Mouse (Mus musculus): ENCODE results near the gene Ubr4.
"Not testable (repeated sequence)": the region's sequence is repeated elsewhere in the genome, so short reads cannot be mapped to it uniquely, and the experiment has no call there.

The Ubr4 gene

DNA sequence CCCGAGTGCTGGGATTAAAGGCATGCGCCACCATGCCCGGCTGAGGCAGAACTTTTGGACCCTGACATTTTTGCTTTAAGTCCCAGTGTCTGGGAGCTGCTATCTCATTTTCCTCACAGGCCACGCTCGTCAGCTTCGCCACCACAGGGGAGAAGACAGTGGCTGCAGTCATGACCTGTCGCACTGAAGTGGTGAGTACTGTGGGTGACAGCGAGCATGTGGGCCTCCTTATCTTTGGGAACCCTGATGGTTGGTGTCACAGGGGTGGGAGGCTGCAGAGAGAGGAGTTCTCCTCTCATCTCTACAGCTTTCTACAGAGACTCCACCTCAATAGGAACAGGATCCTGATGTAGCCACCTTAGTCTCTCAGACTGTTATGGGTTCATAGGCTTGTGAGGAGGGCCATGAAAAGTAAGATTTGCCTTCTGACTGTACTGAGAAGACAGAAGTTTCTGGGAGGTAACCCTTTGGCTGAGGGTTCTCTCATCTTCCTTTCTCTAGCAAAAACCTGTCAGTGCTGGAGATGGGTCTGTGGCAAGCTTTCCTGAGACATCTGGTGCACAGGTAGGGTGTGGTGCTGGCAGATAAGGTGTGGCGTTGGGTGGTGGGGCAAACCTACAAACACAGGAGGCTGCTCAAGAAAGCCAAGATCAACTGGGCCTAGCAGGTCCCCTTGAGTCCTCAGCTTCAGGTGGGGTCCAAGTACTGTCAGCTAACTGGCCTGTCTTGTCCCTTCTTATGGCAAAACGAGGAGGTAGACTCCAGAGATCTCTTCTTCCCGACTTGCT lies 8.5 kb downstream of the Ubr4 start:
- no peak for DNase-seq

DNA sequence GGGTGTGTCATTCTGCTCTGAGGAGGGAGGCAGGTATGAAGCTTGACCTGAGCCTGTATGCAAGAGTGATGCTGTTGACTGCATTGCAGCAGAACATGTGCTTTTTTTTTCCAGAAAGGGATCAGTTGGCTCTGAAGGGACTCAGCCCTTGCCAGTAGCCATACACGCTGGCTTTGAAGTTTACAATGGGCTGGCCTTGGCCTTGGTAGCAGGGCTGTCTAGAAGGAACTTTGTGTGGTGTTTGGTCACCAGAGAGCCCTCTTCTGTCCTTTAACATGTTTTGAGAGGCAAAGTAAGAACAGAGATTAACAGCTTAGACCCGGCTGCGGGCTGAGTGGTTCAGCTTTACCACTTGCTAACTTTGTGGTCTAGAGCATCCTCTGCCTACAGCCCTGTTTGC lies 14.9 kb downstream of the Ubr4 start:
- no peak for DNase-seq

- DNase-seq = no peak
Observed at GRCm38 (mm10) chr4:139368038-139368437, 15.6 kb downstream of the Ubr4 start.

- DNase-seq = no peak
Observed at GRCm38 (mm10) chr4:139373130-139373529, 20.7 kb downstream of the Ubr4 start.

DNA sequence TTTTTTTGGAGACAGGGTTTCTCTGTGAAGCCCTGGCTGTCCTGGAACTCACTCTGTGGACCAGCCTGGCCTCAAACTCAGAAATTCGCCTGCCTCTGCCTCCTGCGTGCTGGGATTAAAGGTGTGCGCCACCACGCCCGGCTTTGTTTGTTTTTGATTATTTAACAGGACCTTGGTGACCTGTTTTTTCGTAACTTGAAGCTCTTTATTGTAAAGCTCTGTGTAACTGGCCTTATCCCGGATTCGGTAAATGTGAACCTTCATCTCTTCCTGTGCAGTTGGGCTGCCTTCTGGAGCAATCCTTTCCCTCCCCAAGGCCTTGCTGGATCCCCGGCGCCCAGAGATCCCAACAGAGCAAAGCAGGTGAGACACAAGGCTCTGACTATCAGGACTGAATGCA lies 21.1 kb downstream of the Ubr4 start:
- no peak for DNase-seq

- no peak for DNase-seq
Observed at GRCm38 (mm10) chr4:139379719-139380118, 27.3 kb downstream of the Ubr4 start.

DNA sequence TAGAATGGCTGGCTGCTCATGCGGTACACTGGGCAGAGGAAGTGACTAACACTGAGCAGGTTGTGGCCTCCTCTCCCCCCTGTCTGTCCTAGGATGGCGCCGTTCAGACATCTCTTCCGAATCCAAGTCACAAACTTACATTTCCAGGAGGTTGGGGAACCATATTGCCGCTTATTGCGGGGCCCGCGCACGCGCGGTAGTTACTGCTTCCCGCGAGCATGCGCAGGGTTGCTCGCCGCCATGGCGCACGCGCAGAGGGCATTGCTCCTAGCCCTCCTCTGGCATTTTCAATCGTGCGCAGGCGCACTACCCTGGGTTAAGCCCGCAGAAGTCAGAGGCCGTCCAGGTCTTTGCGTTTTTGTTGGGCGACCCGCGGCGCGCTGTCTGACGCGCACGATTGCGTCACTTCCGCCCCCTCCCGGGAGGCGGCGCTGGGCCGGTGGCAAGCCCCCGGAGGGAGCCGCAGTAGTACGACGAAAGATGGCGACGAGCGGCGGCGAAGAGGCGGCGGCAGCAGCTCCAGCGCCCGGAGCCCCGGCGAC lies 27.9 kb downstream of the Ubr4 start:
- DNase-seq = peak; percentile 100

DNA sequence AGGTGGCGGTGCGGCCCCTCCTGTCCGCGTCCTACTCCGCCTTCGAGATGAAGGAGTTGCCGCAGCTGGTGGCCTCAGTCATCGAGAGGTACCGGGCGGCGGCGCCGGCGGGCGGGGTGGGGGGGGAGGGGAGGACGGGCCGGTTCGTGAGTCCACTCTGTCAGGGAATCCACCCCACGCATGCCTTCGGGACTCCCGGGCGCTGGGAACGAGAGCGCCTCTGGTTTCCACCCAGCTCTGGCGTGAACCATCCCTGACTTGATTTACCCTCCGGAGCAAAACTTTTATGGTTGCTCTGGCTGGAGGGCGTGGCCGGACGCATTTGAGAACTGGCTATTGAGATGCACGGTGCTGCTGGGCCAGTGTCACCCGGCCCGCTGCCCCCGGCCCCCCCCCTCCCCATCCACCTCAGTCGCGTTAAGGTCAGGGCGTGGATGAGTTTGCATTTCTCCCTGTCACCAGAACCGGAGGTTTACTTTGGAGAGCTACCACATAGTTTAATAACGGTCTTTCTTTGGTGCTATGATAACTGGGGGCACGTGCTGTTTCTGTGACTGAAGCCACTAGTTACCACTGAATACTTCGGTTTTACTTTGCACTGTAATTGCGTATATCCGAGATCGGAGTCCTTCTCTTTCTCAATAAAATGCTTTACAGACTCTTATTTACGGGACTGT lies 28.5 kb downstream of the Ubr4 start:
- no peak for DNase-seq

- no peak for DNase-seq
Observed at GRCm38 (mm10) chr4:139381452-139381845, 29.0 kb downstream of the Ubr4 start.

- no peak for DNase-seq
Observed at GRCm38 (mm10) chr4:139382231-139382630, 29.8 kb downstream of the Ubr4 start.

DNA sequence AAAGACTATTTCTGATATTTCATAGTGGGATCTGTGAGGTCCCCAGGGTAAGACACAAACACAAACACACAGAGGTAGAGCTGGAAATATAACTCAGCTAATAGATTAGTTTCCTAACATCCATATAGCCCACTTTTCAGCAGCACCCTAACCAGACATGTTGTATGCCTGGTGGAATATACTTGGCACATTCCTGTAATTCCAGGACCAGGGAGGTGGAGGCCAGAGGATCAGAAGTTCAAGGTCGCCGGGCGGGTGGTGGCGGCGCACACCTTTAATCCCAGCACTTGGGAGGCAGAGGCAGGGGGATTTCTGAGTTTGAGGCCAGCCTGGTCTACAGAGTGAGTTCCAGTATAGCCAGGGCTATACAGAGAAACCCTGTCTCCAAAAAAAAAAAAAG lies 33.4 kb downstream of the Ubr4 start:
- not testable (repeated sequence) for DNase-seq

DNA sequence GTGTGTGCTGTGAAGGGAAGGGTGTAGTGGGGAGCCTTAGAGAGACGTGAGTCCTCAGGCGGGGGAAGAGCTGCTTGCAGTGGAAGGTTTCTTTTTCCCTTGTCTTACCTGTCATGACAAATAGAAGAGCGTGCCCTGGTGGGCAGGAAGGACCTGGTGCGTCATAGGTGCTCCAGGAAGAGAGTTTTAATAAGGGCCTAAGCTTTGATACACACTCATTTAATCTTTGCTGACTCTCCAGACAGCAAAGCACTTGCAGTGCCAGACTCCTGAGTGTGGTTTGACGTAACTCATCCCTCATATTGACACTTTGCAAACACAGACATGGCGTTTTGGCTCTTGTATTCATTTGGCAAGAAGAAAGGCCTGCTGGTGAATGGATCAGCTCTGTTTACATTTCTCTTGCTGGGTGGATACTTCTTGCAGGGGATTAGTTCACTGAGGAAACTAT lies 34.5 kb downstream of the Ubr4 start:
- DNase-seq = no peak

DNA sequence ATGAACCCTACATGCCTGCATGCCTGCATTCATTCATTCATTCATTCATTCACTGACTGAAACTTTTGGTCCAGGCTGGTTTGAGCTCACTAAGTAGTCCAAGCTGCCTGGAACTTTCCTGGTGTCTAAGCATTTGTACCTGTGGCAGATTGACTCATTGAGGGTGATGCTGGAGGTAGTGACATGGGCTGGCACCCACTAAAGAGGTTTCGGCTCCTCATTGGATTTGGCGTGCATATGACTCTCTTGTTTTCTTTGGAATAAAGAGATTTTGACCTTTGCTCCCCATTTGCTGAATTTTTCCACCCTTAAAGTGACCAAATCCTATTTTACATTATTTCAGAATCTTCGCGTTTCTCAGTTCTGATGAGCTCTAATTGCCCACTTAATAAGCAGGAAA lies 37.1 kb downstream of the Ubr4 start:
- DNase-seq = no peak

GRCm38 (mm10) chr4:139395431-139395830 lies 43.0 kb downstream of the Ubr4 start:
- DNase-seq = no peak

- DNase-seq = no peak
Observed at GRCm38 (mm10) chr4:139400487-139400886, 48.1 kb downstream of the Ubr4 start.

DNA sequence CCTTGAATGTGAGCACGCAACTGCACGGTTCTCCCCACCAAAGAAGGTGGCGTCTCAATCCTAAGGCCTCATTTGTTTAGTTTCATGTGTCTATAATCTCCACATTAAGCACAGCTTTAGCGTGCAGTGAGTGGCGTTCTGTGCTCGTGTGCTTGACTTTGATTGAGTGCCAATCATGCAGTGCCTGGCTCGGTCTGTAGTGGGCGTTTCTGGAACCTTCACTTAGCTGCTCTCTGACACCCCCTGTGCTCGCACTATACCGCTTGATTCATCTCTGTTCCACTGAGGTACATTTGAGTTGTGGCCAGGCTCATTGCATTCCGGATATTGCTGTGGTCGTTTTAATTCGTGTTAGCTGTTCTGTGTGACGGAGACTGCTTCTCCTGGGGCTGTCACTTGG lies 50.8 kb downstream of the Ubr4 start:
- DNase-seq = no peak

- DNase-seq = peak in 1 of 2 experiments; percentile 21
Observed at GRCm38 (mm10) chr4:139411351-139411750, 58.9 kb downstream of the Ubr4 start.

DNA sequence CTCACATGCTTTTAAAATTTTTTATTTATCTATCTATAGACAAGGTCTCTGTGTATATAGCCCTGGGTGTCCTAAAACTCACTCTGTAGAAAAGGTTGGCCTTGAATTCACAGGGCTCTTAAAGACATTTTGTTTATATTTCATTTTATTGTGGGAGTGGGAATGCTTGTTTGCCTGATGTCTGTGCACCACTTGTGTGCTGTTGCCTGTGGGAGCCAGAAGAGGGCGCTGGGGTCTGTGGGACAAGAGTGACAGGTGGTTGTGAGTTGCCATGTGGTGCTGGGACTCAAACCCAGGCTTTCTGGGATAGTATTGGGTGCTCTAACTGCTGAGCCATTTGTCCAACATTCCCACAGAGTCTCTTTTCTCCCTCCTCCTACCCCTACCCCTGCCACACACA lies 65.5 kb downstream of the Ubr4 start:
- DNase-seq = no peak

DNA sequence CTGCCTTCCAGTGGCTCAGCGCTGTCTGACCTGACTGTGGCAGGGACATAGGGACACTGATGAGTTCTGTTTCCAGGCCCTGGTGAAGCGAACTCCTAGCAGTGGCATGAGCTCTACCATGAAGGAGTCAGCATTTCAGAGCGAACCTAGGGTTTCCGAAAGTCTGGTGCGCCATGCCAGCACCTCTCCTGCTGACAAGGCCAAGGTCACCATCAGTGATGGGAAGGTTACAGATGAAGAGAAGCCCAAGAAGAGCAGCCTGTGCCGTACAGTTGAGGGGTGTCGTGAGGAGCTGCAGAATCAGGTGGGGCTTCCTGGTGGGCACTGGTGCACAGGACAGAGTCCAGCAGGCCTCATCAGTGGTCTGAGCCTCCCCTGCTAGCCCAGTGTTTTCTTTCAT lies 69.2 kb downstream of the Ubr4 start:
- DNase-seq = no peak

- no peak for DNase-seq
Observed at GRCm38 (mm10) chr4:139422409-139422808, 70.0 kb downstream of the Ubr4 start.

- DNase-seq = no peak
Observed at GRCm38 (mm10) chr4:139423270-139423669, 70.9 kb downstream of the Ubr4 start.

DNA sequence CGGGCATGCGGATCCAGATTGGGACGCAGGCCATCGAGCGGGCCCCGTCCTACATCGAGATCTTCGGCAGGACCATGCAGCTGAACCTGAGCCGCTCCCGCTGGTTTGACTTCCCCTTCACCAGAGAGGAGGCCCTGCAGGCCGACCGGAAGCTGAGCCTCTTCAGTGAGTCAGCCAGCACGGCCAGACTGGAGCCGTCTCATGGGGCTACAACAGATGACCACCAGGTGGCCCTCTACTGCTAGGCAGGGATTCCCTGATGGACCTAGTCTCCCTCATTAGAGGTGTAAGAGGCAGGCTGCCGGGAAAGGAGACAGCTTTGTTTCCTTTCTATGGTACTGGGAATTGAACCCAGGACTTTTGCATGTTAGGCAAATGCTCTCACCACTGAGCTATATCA lies 77.8 kb downstream of the Ubr4 start:
- DNase-seq = peak; percentile 85

DNA sequence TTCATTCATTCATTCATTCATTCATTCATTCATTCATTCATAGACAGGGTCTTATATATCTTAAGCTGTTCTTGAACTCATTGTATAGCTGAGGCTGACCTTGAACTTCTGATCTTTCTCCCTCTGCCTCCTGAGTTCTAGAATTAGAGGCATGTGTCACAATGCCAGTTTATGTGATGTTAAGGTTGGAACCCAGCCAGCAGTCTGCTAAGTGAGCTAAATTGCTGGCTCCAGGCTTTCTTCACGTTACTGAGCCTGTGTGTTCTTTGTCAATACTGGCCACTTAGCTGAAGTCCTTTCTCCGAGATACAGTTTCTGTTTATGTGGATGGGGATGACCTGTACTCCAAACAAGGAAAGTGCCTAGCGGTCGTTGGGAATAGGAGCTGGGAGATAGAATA lies 78.5 kb downstream of the Ubr4 start:
- no peak for DNase-seq
